Mouse (Mus musculus) small intestine, adult 2 months (tissue): Measurements from ENCODE around the gene Zfp280b. TPM values are rescaled to one million over a fixed set of nuclear protein-coding genes. Genes with fewer than 3 reads are reported as not detected.

Experiments used
- H3K27ac ChIP-seq: fragments of 200-500 bp; 2 replicates; pipeline ENCODE4 v1.5.1; 2012; ENCODE audit warnings: low read depth, low read length, control low read depth, inconsistent platforms; ENCODE audit not compliant: insufficient read depth
- H3K27me3 ChIP-seq: fragments of 200-500 bp; 2 replicates; pipeline ENCODE4 v1.6.1; 2012; ENCODE audit warnings: mild to moderate bottlenecking, moderate library complexity, low read length, inconsistent platforms; ENCODE audit not compliant: control insufficient read depth, insufficient read depth
- H3K36me3 ChIP-seq: fragments of 200-500 bp; 2 replicates; pipeline ENCODE4 v1.6.1; 2012; ENCODE audit warnings: mild to moderate bottlenecking, low read length, control low read depth, inconsistent platforms; ENCODE audit not compliant: control insufficient read depth, insufficient read depth
- H3K4me1 ChIP-seq: fragments of 200-500 bp; 2 replicates; pipeline ENCODE4 v1.6.1; 2012; ENCODE audit warnings: low read length, inconsistent platforms, mixed read lengths; ENCODE audit not compliant: control insufficient read depth, insufficient read depth, insufficient read length
- H3K4me3 ChIP-seq: fragments of 200-500 bp; 2 replicates; pipeline ENCODE4 v1.5.1; 2012; ENCODE audit warnings: low read depth, mild to moderate bottlenecking, control low read depth, inconsistent platforms, low read length, moderate library complexity
- CTCF ChIP-seq: fragments of 200-500 bp; IDR thresholded peaks from 2 replicates; pipeline ENCODE4 v1.5.1; 2012; ENCODE audit warnings: low read depth, mild to moderate bottlenecking, control low read depth, inconsistent platforms, low read length, moderate library complexity, mixed read lengths; ENCODE audit not compliant: insufficient replicate concordance, insufficient read length; ENCODE audit errors: extremely low read depth
- POLR2A ChIP-seq: fragments of 200-500 bp; IDR thresholded peaks from 2 replicates; pipeline ENCODE4 v1.6.1; 2012; ENCODE audit warnings: low read depth, mild to moderate bottlenecking, control low read depth, inconsistent platforms, low read length, moderate library complexity
- WGBS: fragments of 180-500 bp; shearing (Covaris S2); methylation state at CpG from one replicate; pipeline ENCODE4 v1.1.7; 2018; 5-methylcytosine and 5-hydroxymethylcytosine counted together
- polyA plus RNA-seq: library from polyadenylated mRNA; depleted of rRNA; stranded (reverse); fragments of >200 nt; gene quantifications from 2 replicates; pipeline ENCODE4 v1.2.3, GENCODE M21; 2012

Zfp280b gene
- polyA plus RNA-seq, 1 experiment: 6.3 TPM

- H3K27ac ChIP-seq: no peak overlapping the region
- WGBS: 96% methylated on average over 6 of the region's 6 CpGs
These were observed 8.5 kb upstream of the Zfp280b start for GRCm38 (mm10) chr10:76023921-76024320.

GRCm38 (mm10) chr10:76025470-76026190 is 6.8 kb upstream of the Zfp280b start:
- H3K4me1 ChIP-seq: peaks cover 4% of the 10 kb centered on the region; the same call in 1 of the 2 replicates
- H3K27me3 ChIP-seq: no peaks in the 10 kb centered on the region
- H3K27ac ChIP-seq: no peak overlapping the region
- no peaks in the 10 kb centered on the region for H3K36me3 ChIP-seq
- no peak overlapping the region for H3K4me3 ChIP-seq
- WGBS: 93% methylated on average over 10 of the region's 10 CpGs
- TF ChIP-seq POLR2A: no peak
- TF ChIP-seq CTCF: no peak

More at GRCm38 (mm10) chr10:76023921-76024320, 8.5 kb upstream of the Zfp280b start:
- Histone ChIP-seq H3K4me3 (no peak overlapping the region), H3K27me3 (no peaks in the 10 kb centered on the region), H3K4me1 (peaks cover 4% of the 10 kb centered on the region; the same call in 1 of the 2 replicates), H3K36me3 (no peaks in the 10 kb centered on the region)
- TF ChIP-seq POLR2A (no peak), CTCF (no peak)

- H3K27ac ChIP-seq: no peak overlapping the region
- H3K4me1 ChIP-seq: no peaks in the 10 kb centered on the region
- H3K27me3 ChIP-seq: no peaks in the 10 kb centered on the region
- no peak overlapping the region for H3K4me3 ChIP-seq
- H3K36me3 ChIP-seq: no peaks in the 10 kb centered on the region
- no peak for TF ChIP-seq POLR2A
- TF ChIP-seq CTCF: no peak
- WGBS: 72% methylated on average over 12 of the region's 12 CpGs
These were observed 5.1 kb upstream of the Zfp280b start for GRCm38 (mm10) chr10:76027127-76028015.

- no peak overlapping the region for H3K4me3 ChIP-seq
- no peak overlapping the region for H3K27ac ChIP-seq
- no peak for TF ChIP-seq CTCF
- no peak for TF ChIP-seq POLR2A
- H3K36me3 ChIP-seq: no peaks in the 10 kb centered on the region
- WGBS: 27% methylated on average over 3 of the region's 4 CpGs
- no peaks in the 10 kb centered on the region for H3K4me1 ChIP-seq
- no peaks in the 10 kb centered on the region for H3K27me3 ChIP-seq
These were observed 4.5 kb upstream of the Zfp280b start for GRCm38 (mm10) chr10:76028016-76028366.

- Histone ChIP-seq H3K4me1 (no peaks in the 10 kb centered on the region), H3K27me3 (no peaks in the 10 kb centered on the region), H3K27ac (0 out of 2 replicates have a peak overlapping the region, but pooled peaks have one; percentile 12), H3K4me3 (no peak overlapping the region), H3K36me3 (no peaks in the 10 kb centered on the region)
- no peak for TF ChIP-seq POLR2A
- WGBS: 55% methylated on average over 9 of the region's 9 CpGs
These were observed 4.1 kb upstream of the Zfp280b start for GRCm38 (mm10) chr10:76028396-76028795.

GRCm38 (mm10) chr10:76029276-76029675 is 3.2 kb upstream of the Zfp280b start:
- H3K36me3 ChIP-seq: no peaks in the 10 kb centered on the region
- 82% methylated on average over 5 of the region's 5 CpGs for WGBS
- no peak overlapping the region for H3K27ac ChIP-seq
- H3K27me3 ChIP-seq: no peaks in the 10 kb centered on the region
- peaks cover 1% of the 10 kb centered on the region; the same call in 1 of the 2 replicates for H3K4me1 ChIP-seq
- H3K4me3 ChIP-seq: no peak overlapping the region
- TF ChIP-seq CTCF: no peak
- TF ChIP-seq POLR2A: no peak

GRCm38 (mm10) chr10:76030496-76030895 is 2.0 kb upstream of the Zfp280b start:
- Histone ChIP-seq H3K27me3 (no peaks in the 10 kb centered on the region), H3K36me3 (peaks cover 2% of the 10 kb centered on the region; the same call in 1 of the 2 replicates), H3K4me3 (no peak overlapping the region), H3K4me1 (peaks cover 2% of the 10 kb centered on the region; the same call in 1 of the 2 replicates), H3K27ac (no peak overlapping the region)
- 76% methylated on average over 5 of the region's 5 CpGs for WGBS
- no peak for TF ChIP-seq CTCF
- no peak for TF ChIP-seq POLR2A
